Mouse (Mus musculus): ENCODE results near the gene Cd4.

Cd4 gene

DNA sequence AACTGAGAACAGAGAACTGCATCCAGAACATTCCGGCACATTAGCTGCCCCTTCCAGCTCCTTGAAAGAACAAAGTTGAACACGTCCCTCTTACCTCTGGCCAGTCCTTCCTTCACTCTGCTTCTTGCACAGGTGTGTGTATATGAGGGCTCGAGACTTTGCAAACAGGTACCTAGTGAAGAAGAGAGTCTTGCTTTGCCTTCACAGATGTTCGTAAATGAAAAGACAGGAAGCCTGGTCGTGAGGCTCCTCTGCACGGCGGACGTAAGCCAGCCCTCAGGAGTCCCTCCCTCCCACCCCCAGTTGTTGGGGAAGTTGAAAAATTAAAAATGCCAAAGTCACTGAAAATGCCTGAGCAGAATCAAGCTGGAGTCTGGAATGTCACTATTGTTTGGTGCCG lies at the start of gene Cd4:
Gene Cd4, minus strand, starts transcription at position 236 of the 400 bp plus-strand sequence.
- no peak for DNase-seq (ENCODE audit: low spot score)

DNA sequence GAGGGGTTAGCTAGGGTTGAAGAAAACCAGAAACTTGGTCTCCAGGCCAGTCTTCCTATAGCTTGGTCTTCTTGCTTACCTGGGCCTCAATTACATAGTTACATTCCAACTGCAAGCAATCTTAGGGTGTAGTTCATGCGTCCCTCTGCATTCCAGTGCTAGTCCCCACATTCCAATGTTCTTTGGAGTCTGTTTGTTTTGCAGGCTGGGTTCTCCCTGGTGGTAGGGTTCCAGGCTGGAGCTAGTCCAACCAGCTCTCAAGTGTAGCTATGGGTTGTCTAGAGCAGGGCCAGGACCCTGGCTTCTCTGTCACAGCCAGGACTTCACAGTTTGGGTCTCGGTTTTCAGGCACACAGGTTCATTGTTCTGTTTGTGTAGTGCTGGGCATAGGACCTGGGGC lies 49.5 kb upstream of the Cd4 start:
- DNase-seq (ENCODE audit: low spot score) = no peak

DNA sequence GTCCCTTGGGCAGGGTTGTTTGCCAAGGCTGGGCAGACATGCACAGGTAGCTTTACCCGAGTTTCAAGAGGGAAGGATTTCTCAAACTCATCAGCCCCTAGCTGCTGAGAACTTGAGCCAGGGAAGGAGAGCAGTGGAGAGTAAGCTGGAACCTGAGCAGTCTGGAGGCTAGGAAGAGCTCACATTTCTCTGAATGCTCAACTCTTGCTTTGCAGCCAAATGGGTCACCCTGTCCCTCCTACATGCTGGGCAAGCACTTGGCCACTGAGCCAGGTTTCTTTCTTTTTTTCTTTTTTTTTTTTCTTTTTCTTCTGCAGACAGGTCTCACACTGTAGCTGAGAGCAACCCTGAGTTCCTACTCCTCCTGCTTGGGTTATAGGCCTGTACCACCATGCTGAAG lies 48.7 kb upstream of the Cd4 start:
- peak; percentile 75 for DNase-seq (ENCODE audit: low spot score)

DNA sequence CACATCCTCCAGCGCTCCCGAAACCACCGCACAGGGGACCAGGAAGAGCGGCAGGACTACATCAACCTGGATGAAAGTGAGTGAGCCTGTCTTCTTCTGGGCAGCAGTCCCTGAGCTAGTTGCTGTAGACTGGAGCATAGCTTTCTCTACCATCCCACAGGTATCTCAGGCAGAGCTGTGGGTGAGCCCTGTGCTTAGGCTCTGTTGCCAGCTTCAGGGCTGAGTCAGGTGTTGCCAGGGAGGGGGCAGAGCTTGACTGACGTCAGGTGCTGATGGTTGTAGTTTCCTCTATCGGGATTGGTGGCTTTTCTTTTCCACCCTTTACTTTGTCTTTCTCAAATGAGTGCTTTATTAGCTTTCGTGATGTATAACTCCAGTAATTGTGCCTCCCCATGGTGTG lies 46.6 kb upstream of the Cd4 start:
- no peak for DNase-seq (ENCODE audit: low spot score)

DNA sequence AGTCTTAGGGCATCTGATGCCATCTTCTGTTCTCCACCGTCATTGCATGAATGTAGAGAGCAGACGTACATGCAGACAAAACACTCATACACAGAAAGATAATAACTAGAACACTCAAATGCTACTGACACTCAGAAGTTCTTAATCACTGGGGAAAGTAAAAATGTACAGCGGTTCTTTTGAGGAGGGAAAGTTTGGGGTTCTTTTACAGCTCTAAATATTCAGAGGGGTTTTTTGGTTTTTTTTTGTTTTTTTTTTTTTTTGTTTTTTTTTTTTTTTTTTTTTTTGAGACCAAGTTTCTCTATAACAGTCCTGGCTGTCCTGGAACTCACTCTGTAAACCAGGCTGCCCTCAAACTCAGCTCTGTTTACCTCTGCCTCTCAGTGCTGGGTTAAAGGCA lies 45.1 kb upstream of the Cd4 start:
- DNase-seq (ENCODE audit: low spot score) = no peak

DNA sequence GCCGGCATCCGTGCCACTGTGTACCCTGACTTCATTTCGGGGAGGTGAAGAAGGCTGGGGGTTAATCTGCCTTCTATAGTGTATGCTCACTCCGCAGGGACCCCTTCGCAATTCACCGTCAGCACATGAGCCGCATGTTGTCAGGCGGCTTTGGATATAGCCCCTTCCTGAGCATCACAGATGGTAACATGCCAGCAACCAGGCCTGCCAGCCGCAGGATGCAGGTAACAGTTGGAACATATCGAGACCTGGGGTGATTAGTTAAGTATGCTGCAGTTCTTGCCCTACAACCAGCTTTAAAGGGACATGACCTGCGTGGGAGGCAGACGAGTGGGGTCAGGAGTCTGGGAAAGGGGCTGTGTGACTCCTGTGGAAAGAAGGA lies 44.3 kb upstream of the Cd4 start:
- DNase-seq (ENCODE audit: low spot score) = no peak

DNA sequence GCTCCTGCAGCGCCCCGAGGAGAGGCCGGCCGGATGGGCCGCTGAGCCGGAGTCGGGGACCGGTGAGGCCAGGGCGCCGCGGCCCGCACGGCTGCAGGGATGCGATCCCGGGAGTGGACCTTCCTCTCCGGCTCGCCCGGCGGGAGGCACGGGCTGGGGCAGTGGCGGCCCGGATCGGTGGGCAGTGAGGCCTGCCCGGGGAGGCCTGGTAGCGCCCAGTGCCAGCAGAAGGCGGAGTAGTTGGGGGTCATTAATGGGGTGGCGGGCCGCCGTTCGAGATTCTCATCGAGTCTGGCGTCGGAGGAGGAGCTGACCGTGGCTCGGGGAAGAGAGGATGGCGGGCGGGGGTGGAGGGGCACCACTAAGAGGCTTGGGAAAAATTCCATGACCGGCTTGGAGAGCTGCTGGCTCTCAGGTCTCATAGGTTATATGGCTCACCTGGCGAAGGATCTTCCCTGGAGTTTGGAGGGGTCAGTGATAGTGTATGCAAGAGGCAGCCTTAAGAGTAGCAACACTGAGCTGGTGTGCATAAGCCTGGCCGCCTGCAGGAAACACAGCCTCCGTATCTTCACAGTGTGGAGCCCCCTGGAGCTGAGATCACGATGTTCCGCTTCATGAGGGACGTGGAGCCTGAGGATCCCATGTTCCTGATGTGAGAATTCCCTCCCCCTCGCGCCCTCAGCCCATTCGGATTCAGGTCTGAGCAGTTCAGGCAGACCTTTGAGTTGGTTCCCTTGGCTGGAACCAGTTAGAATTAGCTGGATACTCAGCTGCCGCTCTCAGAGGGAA lies 43.7 kb upstream of the Cd4 start:
- DNase-seq (ENCODE audit: low spot score) = peak; percentile 60

DNA sequence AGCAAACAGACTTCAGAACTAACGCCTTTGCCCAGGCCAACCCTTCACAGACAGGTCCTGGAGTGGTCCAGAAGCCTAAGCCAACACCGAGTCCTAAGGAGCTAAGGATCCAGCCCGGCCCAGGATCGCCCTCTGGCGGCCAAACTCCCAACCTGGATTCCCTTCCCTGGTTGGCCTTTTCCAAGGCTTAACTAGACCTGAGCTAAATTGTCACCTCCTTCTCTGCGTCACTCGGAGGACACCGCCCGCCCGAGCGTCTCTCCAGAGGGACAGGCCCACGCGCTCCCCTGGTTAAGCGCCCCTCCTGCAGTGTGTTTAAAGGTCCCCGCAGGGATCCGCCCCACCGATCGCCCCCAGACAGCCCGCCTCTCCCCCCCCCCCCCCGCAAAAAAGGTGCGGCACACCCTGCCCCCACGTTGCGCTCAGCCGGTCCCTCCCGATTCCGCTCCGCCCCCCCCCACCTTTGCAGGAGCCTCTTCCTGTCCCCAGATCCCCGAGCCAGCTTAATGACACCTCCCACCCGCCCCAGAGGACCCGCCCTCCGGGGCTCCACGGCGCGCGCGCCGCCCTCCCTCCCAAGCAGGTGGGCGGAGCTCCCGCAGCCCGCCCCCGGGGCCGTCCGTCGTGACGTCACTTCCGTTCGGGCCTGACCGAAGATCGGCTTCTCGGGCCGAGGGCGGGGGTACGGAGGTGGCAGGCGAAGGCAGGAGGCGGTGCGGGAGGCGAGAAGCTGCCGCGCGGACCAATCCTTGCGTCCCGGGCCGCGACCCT lies 42.9 kb upstream of the Cd4 start, which contains the start of gene Mlf2:
Gene Mlf2, plus strand, starts transcription at position 633 of the 771 bp plus-strand sequence.
- DNase-seq (ENCODE audit: low spot score) = peak; percentile 100

DNA sequence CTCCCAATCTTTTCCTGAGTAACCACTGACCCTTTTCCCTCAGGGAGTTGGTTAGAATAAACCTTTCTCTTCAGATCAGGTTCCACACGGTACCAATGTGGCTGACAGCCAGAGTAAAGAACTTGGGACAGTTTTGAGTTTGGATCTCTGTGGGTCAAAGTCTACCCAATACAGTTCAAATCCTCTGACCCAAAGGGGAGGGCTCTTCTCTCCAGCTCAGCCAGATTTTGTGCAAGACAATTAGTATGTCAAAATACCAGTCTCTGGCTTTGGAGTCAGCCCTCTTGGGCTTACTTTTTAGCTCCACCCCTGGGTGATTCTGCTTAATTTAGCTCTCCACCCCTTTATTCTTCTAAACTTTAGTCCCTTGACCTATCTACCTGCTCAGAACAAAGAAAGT lies 42.2 kb upstream of the Cd4 start:
- peak; percentile 98 for DNase-seq (ENCODE audit: low spot score)

DNA sequence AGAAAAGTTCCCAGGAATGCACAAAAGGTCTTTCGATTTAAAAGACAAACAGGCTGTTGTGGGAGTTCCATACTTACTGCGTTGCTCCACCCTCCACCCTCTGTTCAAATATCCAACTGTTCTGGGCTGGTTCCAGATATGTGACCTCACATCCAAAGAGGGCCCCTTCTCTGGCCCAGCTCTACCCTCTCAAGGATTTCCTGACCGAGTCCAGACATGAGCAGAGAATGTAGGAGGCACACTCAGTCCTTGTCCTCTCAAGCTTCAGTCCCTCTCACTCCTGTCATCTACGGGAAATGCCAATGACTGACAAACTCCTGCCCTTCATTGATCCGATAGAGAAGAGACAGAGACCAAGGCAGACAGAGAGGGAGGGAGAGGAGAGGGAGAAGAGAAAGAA lies 37.9 kb upstream of the Cd4 start:
- no peak for DNase-seq (ENCODE audit: low spot score)

DNA sequence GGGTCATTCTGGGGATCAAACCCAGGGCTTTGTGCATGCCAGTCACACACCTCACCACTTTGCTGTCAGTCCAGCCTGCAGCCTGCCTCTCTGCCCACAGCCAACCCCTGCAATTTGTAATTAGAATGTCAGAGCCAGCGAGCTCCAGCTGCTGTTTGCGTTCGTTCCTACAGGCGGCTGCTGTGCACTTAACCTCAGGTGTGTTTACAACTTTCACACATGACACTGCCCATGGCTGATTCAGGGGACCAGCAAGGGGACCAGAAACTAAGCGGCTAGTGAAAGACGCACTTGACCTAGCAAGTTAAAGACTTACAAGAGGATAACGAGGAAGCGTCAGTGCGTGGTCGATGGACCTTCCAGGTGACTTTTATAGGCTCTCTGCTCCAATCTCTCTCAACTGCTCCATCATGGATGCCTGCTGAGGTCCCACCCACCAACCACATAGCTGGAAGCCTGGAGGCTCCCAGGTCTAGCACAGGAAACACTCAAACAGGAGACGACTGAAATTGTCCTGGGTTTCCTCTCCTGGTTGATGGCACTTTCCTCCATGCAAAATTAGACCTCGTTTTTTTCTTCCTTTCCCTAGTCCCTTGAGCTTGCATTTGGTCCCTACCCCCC lies 37.3 kb upstream of the Cd4 start:
- no peak for DNase-seq (ENCODE audit: low spot score)

DNA sequence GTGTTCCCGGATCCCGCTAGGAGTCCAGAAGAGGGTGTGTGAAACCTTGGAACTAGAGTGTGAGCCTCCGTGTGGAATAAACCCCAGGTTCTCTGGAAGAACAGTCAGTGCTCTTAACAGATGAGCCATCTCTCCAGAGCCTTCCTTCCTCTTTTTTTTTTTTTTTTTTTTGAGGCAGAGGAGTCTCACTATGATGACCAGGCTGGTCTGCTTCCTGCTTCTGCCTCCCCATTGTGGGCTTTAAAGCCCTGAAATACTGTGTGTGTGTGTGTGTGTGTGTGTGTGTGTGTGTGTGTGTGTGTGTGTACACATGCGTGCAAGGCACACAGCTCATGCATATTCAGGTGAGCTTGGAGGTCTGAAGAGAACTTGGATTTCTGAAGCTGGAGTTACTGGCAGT lies 33.5 kb upstream of the Cd4 start:
- DNase-seq (ENCODE audit: low spot score) = no peak

DNA sequence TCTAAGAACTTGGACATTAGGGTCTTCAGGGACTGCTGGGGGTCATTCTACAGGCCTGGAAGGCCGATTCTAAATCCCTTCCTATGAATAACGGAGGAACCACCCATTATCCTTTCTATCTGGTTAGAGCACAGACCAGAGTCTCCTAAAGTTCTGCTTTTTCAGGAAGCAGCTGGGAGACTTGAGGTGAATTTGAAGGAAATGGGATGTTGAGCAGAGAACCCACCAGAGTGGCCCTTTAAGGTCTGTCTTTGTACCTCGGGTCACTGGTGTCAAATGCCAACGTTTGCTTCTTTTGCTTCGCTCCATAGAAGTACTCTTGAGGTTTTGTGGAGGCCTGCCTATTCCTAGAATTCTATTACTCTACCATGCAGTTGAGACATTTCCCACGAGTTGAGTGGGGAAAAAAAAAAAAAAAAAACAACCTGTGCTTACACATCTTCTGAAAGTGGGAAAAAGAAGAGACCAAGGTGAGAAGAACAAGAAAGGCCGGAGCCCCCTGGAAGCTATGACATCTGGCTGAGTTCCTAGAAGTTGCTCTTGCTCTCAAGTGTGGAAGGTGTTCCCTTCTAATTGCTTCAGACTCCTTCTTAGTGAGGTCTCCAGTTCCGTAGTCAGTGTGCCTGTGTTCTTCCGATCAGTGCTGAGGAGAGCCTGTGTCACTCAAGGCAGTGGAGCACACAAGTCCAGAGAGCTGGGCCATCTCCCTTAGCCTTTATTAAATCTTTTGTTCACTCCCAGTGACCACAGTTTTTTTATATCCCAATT lies 32.5 kb upstream of the Cd4 start:
- no peak for DNase-seq (ENCODE audit: low spot score)

DNA sequence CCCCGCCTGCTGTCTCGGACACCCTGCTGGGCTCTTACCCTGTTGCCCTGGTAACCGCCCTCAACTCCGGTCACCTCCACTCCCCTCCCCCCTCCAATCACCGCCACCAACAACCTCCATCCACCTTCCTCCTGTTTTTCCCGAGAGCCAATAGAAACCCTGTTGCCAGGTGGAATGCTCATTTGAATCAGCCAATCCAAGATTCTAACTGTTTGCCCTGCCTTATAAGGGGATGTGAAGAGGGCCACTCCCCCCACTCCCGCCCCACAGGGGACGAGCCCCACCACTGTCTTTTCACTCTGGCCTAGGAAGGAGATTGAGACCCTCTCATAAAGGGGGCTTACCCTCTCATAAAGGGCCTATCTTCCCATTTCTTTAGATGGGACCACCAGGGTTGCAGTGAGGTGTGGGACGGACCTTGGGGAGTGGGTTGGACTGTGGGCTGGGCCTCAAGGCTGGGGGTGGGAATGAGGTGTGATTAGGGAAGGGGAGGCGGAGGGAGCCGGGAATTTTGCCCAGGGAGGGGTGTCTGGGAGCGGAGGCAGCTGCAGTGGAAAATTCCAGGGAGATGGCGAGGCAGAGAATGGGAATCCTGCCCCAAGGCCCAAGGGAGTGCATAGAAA lies 31.8 kb upstream of the Cd4 start, which contains the start of gene Ptms:
Gene Ptms, minus strand, starts transcription at position 409 of the 623 bp plus-strand sequence.
- peak; percentile 98 for DNase-seq (ENCODE audit: low spot score)

DNA sequence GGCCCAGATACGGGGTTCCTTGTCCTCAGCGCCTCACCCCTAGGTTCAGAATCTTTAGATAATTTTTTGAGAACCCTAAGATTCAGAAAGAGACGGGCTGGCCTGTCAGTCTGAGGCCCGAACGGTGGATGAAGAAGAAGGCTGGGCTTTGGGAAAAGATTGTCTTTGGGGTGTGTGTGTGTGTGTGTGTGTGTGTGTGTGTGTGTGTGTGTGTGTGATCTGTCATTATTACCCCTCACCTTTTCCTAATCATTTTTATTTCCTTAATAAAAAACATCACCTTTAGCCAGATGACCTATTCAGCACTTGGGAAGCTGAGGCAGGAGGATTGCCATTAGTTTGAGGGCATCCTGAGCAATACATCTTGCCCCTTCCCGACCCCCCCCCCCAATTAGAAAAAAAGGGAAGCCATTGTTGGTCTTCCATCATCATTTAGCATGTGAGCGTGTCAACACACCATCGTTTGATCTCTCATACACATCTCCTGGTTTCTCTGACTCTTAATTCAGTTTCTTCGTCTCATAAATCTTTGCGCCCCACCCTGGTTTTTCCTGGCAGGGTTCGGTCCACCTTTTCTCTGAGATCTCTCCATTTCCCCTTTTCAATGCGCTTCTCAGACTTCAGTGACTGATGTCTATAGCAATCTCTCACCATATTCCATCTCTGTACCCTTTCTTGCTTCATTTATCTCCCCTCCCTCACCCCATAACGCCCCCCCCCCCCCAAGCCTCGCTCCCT lies 31.0 kb upstream of the Cd4 start:
- no peak for DNase-seq (ENCODE audit: low spot score)

DNA sequence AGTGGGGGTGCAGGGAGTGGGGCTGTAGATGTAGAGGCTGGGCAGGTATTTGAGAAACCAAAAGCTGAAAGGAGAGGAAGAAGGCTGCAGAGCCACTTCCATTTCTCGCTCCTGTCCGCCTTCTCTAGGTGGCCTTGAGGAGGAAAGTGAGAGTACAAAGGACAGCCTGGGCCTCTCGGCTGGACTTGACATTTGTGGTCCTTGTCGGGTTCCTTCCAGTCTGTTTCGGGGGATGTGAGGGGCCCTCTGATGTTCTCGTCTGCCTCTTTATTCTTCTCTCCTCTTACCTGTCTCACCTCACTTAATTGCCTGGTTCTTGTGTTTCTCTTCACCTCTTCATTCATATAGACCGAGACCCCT lies 30.3 kb upstream of the Cd4 start:
- DNase-seq (ENCODE audit: low spot score) = no peak

DNA sequence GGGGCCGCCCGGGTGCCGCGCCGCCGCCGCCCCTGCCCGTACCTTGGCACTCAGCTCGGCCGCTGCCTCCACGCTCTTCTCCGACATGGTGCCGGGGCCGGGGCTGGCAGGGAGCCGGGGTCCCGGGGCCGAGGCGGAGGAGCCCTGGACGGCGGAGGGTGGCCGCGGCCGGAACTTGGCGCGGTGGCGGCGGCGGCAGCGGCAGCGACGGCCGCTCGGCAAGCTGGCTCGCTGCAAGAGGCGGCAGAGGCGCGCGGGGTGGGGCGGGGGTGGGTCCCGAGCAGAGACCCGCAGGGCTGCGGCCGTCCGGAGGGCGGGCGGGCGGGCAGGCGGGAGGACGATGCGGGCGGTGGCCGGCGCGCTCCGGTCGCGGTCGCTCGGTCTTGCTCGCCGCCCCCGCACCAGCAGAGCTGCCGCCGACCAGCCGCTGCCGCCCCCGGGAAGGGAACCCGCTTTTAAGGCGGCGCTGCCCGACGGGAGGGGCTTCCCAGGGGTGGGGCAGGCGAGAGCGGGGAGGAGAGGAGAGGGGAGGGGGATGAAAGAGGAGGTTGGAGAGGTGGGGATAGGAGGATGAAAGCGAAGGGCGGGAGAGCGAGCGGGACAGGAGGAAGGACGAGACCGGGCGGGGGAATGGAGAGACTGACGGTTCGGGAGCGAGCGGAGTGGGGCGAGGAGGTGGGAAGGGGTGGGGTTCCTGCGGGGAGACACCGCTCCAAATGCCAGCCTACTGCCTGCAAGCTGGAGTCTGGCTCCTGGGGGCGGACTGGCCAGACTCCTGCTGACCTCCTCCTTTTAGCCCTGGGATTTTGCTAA lies 29.7 kb upstream of the Cd4 start:
- DNase-seq (ENCODE audit: low spot score) = peak; percentile 83

DNA sequence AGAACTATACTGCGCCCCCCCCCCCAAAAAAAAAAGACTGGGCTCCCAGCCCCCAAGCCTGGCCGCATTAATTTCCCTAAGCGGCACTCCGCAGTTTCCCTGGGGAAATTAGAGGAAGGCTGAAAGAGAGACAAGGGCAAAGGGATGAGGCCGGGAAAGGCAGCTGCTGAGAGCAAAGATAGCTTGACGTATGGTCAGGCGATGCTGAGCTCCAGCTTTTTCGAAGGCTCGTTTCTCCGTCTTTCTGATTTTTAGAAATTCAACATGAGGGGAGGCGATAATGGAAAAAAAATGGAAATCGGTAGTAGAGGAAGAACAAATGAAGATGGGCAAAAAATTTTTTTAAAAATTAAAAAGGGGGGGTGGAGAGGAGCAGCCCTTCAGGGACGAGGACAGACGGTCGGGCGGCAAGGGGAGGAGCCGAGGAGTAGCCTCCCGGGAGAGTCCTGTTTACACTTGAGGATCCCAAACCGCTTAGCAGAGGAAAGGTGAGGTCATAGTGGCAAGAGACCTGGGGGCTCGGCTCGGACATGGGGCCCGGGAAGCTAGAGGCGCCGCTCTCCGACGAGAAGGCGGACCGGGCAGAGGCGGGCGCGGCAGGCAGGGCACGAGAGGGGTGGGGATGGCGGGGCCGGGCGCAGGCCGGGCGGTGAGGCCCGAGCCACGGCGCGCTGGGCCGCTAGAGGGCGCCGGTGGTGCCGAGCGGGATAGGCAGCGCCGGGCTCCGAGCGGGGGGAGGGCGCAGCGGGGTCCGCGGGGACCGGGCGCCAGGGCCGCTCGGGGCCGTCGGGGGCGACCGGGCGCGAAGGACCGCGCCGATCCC lies 28.9 kb upstream of the Cd4 start:
- peak; percentile 88 for DNase-seq (ENCODE audit: low spot score)

DNA sequence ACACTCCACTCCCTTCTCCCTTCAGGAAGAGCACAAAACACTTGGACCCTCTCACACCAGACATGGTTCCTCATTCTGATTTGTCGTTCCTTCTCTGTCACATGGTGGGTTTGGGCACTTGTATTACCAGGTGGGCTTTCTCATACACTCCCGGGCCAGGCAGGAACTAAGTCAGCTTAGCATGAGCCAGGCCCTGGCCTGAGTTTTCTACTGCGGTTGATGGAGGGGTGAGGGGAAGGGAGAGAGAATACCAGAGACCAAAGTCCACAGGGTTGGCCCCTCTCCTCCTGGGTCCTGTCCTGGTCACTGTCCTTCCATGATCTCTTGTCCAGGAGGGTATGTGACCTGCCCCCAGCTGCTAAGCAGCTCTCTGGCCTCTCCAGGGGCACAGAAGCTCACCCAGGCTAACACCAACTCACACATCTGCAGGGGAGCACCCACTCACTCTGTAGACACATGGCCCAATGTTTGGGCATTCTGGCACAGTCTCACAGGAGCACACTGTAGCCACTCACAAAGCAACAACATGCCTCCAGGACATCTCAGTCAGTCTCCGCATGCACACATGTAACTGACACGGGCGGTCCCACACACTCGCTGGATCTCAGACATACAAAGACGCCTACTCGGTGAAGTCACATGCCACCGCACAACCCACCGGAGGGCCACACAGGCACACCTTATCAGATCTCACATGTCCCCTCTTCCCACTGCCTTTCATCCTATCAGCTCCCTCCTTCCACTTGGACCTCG lies 28.1 kb upstream of the Cd4 start:
- peak; percentile 57 for DNase-seq (ENCODE audit: low spot score)

Measured in adipocyte (in vitro differentiated cells).